Mouse (Mus musculus) heart, adult 11 months (tissue): ENCODE data around the gene U2surp.
A peak's percentile ranks its signal among the peaks of the same experiment; 100 is the strongest.

Source experiments
- DNase-seq: peaks from one replicate; pipeline ENCODE4 v3.0.0; 2022

Gene U2surp

DNA sequence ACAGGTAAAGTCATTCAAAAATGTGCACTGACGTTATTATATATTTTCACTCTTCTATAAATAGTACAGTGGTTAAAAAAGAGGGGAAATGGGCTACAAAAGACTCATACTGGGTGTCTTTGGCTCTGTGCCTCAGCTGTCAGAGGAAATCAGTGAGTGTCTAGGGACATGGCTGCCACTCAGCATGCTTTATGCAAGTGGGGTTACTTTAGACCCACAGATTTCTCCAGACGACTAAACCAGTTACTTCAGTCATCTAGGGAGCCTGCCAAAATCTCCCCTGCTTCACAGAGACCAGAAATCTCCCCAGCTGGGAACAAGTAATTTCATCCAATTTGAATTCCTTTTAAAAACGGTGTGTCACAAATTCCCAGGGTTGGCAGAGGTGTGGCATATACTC lies 59.9 kb downstream of the U2surp start:
- DNase-seq, result no peak

DNA sequence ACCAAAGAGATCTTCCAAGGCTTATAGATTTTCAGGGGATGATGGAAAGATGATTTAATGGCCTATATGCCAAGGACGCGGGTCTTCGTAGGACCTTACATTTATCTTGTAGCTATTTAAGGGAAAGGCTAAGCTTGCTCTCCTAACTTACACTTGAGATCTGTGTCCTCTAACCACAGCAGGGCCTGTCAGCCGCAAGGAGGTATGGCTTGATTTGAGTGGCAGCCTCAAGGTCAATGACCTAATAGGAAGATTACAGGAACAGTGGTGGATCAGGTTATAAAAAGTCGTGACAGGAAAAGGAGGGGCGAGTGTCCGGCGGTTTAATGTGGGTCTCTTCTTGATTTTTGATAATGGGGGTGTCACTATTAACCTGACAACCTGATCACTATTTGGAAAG lies 61.2 kb downstream of the U2surp start:
- DNase-seq, result no peak

DNA sequence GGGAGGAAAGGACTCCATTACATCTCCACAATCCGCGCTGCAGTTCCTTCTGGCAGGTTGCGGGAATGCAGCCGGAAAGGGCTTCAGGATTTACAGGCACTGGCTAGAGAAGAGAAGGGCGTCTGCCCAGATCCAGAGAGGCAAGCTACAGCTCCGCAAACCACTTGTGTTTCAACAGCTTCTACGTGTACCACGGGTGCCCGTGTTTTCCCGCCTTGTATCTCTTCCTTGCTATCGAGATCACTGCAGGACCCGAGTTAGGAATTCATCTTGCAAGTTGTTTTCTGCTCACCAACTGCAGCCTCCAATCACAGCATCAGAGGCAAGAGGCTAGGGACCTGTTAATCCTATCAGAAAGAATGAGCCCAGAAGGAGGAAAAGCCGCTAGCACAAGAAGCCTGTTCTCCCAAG lies 69.5 kb downstream of the U2surp start:
- no peak for DNase-seq

DNA sequence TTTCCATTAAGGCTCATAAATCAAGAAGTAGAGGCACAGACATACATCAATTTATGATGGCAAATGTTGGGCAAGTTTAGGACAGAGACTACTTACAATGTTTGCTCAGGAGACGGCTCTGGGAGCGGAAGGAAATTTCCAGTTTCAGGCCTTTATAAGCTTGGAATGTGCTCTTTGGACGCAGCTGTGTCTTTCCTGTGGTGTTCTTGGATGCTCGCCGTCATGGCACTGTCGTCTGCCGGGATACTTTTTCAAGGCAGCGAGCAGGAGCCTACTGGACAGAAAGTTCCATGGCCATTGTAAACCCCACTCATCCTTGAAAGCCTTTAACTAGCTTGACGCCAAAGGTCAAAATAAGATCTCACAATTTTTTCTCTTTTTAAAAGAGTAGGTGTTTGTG lies 73.9 kb downstream of the U2surp start:
- peak; percentile 36 for DNase-seq

DNA sequence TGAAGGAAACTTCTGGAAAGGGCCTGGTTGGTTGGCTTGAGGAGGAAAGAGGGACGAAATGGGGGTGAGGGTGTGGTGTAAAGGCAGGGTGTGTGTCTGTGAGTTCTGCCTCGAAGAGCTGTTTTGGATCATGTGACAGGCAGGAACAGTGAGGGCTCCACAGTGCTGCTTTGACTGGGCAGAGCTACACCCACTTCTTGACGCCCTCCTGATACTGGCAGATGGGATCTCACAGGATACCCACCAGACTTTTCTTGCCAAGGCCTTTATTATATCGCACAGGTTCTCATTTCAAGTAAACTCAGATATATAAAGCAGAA lies 75.5 kb downstream of the U2surp start:
- peak; percentile 52 for DNase-seq

DNA sequence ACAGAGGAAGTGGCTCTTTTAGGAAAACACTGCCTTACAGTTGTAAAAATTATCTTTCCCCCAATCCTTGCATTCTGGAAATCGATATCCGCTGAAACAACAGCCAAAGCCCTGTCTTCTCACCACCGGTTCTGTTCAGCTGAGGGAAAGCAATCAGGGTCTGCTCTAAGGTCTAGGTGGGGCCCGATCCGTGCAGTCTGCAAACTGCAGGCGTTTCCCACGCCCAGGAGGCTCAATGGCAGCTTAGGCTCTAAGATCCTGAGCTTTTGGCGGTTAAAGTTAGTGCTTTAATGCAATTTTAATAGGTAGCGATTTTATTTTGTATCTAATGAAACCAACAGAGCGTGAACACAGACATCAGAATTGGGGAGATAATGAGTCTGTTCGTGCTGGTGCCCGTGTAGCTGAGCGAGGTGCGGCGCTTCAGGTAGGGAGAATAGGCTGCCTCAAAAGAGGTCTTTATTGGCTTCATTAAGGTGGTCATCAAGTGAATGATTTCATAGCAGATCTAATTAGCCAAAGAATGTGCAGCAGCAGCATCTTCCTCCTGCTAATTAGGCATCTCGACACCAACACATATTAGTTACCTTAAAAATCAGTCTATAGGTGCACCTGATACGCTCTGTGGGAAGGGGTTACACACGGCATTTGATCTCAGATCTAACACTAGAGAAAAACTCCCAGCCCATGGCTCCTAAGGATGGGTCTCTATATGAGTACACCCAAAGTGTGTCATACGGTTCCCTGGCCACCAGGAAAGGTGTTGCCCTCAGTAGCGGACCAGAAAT lies 76.1 kb downstream of the U2surp start:
- DNase-seq, result peak; percentile 48

DNA sequence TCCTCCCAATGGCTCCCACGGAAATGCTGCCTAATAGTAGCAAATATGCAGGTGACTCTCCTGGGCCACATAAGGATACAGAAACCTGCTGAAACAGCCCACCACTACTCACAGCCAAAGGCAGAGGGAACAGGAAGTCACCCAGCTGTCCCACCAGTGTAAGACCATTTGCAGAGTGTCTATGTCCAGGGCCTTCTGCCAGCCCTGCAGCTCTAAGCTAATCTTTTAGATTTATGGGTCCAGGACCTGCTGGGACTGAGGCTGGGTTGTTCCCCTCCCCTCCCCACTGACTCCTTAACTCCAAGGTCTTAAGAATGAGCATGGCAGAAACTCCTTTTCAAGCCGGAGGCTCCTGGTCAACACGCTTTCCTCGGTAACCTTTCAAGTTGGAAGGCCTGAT lies 83.5 kb downstream of the U2surp start:
- DNase-seq, result peak; percentile 74

DNA sequence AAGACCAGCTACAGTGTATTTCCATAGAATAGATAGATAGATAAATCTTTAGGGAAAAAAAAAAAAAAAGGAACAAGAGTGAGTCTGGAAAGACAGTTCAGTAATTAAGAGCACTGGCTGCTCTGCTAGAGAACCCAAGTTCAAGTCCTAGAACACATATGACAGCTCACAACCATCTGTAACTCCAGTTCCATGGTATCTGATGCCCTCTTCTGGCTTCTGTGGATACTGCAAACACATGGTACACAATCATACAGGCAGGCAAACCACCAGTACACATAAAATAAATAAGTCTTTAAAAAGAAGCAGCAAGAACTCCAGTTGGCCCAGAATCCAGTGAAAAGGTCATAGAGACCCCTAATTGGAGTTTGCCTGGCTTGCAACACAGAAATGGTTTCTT lies 97.9 kb downstream of the U2surp start:
- DNase-seq, result peak; percentile 48

DNA sequence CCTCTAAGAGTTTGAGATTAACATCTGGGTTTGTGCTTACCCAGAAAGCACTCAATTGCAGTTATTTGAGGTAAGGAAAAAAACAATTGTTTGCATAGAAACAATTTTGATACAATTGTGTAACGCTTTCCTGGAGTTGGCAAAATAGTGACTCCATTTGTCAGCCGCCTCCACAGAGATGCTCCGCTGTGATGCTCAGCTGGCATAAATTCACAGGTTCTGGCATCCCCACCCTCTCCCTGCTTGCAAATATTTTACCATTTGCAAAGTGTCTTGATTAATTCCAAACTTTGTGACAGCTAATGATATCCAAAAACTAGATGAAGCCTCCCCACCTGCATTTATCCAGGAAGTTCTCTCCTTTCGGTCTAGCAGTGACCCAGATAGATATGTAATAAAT lies 99.7 kb downstream of the U2surp start:
- DNase-seq, result no peak

DNA sequence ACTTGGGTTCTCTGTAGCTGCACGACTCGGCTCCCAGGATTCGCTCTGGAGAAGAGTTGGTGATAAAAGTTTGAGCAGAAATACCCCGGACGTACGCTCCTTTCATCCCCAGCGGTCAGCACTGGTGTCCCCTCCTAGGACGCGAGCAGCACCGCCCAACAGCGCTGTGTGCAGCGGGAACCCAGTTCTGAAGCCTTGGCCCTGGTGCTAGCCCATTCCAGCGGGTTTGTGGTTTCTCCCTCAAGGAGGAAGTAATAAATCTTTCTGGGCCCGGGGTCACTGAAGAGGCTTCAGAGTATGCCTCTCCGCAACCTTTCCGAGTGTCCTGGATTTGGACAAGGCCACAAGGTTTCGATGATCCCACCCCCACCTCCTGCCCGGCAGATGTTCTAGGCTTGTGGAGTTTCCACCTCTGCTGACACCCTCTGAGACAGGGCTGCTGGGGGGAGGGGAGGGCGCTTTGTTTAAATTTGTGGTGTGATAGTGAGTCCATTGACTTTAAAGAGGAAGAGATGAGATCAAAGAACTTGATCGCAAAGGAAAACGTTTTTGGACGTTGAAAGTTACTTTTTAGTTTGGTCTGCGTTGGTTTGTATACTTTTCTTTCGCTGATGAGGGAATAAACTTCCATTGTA lies 104.1 kb downstream of the U2surp start:
- no peak for DNase-seq
